Mouse (Mus musculus): Measurements from ENCODE around the gene Apc2.
A peak's percentile ranks its signal among the peaks of the same experiment; 100 is the strongest.
"Not testable (repeated sequence)": the region's sequence is repeated elsewhere in the genome, so short reads cannot be mapped to it uniquely, and the experiment has no call there.

Apc2 gene

GRCm38 (mm10) chr10:80295618-80296425, at the start of gene Apc2:
Gene Apc2, plus strand, starts transcription at chr10:80295977.
- peak; percentile 83 for DNase-seq

DNA sequence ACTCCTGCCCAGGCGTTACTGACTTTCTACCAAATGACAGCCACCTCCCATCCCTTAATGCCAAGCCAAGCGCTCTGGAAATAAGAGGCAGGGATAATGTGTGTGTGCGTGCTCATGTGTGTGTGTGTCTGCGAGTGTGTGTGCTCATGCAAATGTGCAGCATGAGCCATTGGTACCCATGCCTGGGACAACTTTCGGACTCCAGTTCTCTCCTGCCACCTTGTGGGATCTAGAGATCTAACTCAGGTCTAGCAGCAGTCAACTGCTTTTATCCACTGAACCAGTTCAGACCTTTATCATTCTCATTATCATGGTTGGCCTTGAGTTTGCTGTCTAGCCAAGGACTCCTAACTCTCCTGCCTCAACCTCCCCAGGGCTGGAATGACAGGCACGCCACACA, 47.9 kb upstream of the Apc2 start:
- no peak for DNase-seq

- not testable (repeated sequence) for DNase-seq
These were observed 47.3 kb upstream of the Apc2 start for GRCm38 (mm10) chr10:80248437-80248836.

DNA sequence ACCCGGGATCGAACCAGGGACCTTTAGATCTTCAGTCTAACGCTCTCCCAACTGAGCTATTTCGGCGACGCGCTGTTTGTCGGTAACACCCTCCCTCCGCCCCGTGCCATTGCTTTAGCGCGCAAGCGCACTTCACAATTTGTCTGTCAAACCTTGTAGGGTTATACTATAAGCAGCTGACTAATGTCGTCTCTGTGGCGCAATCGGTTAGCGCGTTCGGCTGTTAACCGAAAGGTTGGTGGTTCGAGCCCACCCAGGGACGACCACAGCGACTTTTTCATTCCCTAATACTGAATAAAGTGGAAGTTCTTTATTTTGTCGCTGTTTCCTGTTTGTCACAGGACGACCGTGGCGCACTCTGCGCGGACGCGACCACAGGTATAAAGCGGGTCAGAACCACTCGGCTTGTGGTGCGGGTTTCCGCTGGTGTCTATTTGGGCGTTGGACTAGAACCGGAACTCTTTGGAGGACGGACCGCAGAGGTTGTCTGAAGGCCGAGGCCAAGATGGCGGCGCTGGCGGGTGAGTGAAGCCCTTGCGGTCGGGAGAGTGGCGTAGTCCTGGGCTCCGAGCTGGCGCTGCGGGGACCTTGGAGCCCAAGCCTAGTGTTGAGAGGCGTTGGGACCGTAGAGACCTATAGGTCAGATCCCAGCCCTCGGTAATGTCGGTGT, 46.7 kb upstream of the Apc2 start, which contains the start of gene Ndufs7:
Ndufs7 (plus strand) TSS at position 151 of the 670 bp plus-strand sequence.
- DNase-seq, result peak; percentile 98

DNA sequence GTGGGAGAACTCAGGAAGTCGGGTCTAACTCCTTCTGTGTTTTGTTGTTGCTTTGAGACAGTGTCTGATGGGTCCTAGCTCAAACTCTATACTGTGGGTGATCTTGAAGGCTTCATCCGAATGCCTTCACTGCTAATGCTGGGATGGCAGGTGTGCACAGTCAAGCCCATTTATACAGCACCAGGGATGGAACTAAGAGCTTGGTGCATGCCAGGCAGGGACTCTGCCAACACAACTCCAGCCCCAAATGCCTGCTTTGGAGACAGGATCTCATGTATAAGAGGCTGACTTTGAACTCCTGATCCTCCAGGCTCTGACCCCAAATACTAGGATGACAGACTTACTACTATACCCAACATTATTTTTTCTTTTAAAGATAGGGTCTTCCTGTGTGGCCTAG, 45.7 kb upstream of the Apc2 start:
- DNase-seq, result no peak

GRCm38 (mm10) chr10:80250573-80250972, 45.2 kb upstream of the Apc2 start:
- no peak for DNase-seq

DNA sequence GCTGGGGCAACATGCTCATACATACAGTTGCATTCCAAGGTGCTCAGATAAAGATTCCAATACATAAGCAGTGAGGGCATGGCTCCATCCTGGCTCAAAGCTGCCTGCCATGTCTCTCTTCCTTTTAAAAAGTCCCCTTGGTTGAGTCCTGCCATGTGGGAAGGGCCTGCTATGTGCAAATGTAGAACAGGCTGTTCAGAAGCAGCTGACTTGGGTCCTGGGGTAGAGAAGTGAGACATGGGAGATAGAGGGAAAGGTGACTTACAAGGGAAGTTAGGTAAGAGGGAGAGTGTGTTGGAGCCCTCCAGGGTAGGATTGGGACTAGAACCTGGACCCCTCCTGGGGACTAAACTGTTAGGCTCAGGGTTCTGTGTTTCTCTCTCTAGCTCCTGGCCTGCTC, 43.8 kb upstream of the Apc2 start:
- no peak for DNase-seq

GRCm38 (mm10) chr10:80252493-80253274, 43.1 kb upstream of the Apc2 start:
- no peak for DNase-seq

GRCm38 (mm10) chr10:80253551-80253950, 42.2 kb upstream of the Apc2 start:
- no peak for DNase-seq

GRCm38 (mm10) chr10:80254331-80255297, 41.2 kb upstream of the Apc2 start:
- DNase-seq, result no peak

GRCm38 (mm10) chr10:80255881-80256535, 39.8 kb upstream of the Apc2 start:
- peak; percentile 56 for DNase-seq

GRCm38 (mm10) chr10:80257936-80258335, 37.8 kb upstream of the Apc2 start:
- DNase-seq, result no peak

DNA sequence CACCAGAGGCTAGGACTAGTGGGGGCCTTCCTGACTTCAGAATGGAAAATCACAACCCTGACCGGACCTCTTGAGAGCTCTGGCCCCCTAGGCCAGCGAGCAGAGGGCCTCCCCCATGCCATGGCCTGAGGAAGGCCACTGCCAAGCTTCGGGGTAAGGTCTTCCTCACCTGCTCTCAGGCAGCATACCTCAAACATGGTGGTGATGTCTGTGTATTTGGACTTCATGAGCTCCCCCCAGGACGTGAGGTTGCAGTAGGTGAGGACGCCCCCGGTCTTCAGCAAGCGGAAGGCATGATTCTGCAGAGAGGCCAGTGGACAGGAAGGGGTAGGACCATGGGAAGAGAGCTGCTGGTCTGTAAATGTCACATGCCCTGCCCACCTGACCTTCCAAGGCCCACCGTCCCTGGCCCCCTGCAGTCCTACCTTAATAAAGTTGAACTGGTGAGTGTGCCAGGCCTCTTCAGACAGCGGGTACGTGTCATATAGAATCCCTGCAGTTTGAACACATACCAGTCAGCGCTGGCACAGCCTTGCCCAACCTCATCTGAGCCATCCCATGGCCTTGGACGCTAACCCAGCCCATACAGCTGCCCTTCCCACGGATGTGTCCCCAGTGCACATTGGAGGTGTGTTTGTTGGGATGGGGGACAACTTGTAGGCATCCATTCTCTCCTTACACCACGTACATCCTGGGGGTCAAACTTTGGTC, 36.9 kb upstream of the Apc2 start:
- DNase-seq, result no peak

- DNase-seq, result no peak
These were observed 36.3 kb upstream of the Apc2 start for GRCm38 (mm10) chr10:80259463-80259805.

GRCm38 (mm10) chr10:80259861-80260641, 35.7 kb upstream of the Apc2 start:
- DNase-seq, result peak; percentile 88

- peak; percentile 97 for DNase-seq
These were observed 34.9 kb upstream of the Apc2 start, which contains the start of the genes Gamt and Dazap1 for GRCm38 (mm10) chr10:80260642-80261584. Gene Gamt, minus strand, starts transcription at chr10:80261012. Gene Dazap1, plus strand, starts transcription at chr10:80261486.

DNA sequence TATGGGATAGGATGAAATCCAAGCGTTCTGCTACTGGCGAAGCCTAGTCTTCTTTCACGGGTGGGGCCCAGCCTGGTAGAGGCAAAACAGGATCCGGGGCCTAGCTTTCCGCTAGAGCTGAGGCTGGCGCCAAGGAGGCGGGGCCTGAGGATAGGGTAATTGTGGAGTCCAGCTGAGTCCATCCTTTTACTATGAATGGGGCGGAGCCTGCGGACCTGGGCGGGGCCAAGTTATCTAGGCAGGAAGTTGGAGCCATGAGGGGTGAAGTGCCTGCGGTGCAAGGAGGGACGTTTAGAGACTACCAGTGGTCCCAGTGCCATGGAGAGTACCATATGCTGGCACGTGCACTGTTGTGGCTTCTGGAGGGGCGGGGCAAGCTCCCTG, 34.2 kb upstream of the Apc2 start:
- peak; percentile 100 for DNase-seq

- DNase-seq, result peak; percentile 47
These were observed 33.6 kb upstream of the Apc2 start for GRCm38 (mm10) chr10:80262169-80262568.

All from kidney, adult 9 months (tissue).